Mouse (Mus musculus) neutrophil, adult 5-6 weeks (primary cell): Measurements from ENCODE around the gene Mier3. TPM values are rescaled to one million over a fixed set of nuclear protein-coding genes. Genes with fewer than 3 reads are reported as not detected.

Source experiments
- ATAC-seq: fragments of 151-379, 151-347 bp; 2 replicates; pipeline ENCODE4 v1.8.0; 2017; ENCODE audit warnings: mild to moderate bottlenecking, moderate TSS enrichment; ENCODE audit not compliant: insufficient number of reproducible peaks, poor library complexity, low FRiP score, severe bottlenecking; ENCODE audit errors: extremely low read depth
- total RNA-seq: library from RNA; stranded (forward); fragments of 200-1000 nt; gene quantifications from 2 replicates; pipeline ENCODE4 v1.2.3, GENCODE M21; 2017

The Mier3 gene
- total RNA-seq, 1 experiment from 2014 or later, result 79.4 TPM

DNA sequence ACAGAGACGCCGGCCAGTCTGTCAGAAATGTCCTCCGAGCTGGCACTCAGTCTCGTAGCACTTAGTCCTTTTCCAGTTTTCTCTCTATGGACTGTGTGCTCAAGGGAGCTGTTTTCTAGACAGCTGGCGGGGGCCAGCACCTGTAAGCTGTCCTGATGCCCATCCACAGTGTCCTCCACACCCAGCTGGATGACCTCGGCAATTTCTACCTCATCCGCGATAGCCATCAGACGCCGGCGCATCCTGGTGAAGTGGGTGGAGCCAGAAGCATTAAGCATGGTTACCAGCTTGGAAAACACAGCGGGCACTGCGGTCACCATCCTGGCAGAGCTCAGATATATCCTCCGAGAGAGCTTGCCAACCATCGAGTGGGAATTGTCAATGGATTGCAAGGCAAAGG lies 75.2 kb downstream of the Mier3 start:
- no peak for ATAC-seq

DNA sequence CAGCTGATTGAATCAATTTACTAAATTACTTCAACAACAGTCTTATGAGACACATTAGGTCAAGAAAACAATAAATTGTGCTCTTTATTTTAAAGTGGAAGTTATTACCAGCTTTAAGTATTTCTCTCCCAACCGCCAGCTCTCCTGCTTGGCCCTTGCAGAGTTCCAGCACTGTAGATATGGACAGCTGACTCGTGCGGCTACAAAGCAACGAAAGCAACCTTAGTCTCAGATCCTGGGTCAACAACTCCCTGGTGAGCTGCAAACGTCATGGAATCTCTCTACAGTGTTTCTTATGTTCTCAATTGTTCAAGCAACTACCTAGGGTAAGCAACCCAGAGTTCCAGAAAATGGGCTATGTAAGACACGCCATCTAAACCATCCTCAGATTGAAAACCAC lies 76.2 kb downstream of the Mier3 start:
- ATAC-seq, result no peak

DNA sequence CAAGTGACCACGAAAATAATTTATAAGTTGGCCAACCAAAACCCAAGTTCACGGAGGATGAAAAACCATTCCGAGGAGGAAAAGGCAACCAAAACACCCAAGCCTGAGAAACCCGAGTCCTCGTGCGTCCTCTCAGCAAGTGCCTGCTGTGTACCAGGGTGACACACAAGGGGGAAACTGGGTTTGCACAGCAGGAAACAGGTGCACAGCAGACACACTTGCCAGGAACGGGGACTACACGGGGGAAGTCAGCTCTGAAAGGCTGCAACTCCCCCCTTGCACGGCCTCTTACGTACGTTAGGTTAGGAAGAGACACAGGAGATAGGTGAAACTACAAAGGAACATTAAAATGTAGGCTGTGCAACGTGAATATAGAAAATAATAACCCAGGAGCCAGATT lies 81.7 kb downstream of the Mier3 start:
- no peak for ATAC-seq

Other genes starting within 250 kb of the Mier3 start
- gene Gpbp1, start 190.9 kb upstream of the Mier3 start, total RNA-seq, result 245 and 281 TPM in 2 replicates
- not detected in 2 replicates for gene Gm49496, start 131.0 kb upstream of the Mier3 start, total RNA-seq
- not detected in 2 replicates for gene Gm10198, start 88.2 kb upstream of the Mier3 start, total RNA-seq
- gene Map3k1, start 128.0 kb downstream of the Mier3 start, total RNA-seq, result 242 and 277 TPM in 2 replicates